Mouse (Mus musculus) limb, embryonic 11.5 days (tissue): ENCODE data around the gene Ireb2. TPM values are rescaled to one million over a fixed set of nuclear protein-coding genes. Genes with fewer than 3 reads are reported as not detected.
A peak's percentile ranks its signal among the peaks of the same experiment; 100 is the strongest.

Source experiments
- ATAC-seq: fragments of 200-750 bp; cut with Nextera tagmentation; 2 replicates; pipeline ENCODE4 v1.8.0; 2017; ENCODE audit warnings: low read depth; ENCODE audit not compliant: insufficient number of reproducible peaks, low FRiP score, low TSS enrichment
- DNase-seq: peaks from one replicate; pipeline ENCODE4 v3.0.0-alpha.2; 2015; ENCODE audit warnings: low spot score
- H3K27ac ChIP-seq: fragments of 300-500 bp; sonication (generic); replicated peaks from 2 replicates; pipeline ENCODE4 v1.5.1; 2014; ENCODE audit warnings: low read depth, mild to moderate bottlenecking, low read length
- H3K27me3 ChIP-seq: fragments of 300-500 bp; sonication (generic); 2 replicates; pipeline ENCODE4 v1.6.1; 2014; ENCODE audit warnings: mild to moderate bottlenecking, low read length, mixed read lengths; ENCODE audit not compliant: control insufficient read depth, insufficient read depth
- H3K36me3 ChIP-seq: fragments of 300-500 bp; sonication (generic); 2 replicates; pipeline ENCODE4 v1.6.1; 2014; ENCODE audit warnings: mild to moderate bottlenecking, low read length, moderate library complexity, mixed read lengths; ENCODE audit not compliant: control insufficient read depth, insufficient read depth
- H3K4me1 ChIP-seq: fragments of 300-500 bp; sonication (generic); 2 replicates; pipeline ENCODE4 v1.6.1; 2014; ENCODE audit warnings: low read length, mixed read lengths; ENCODE audit not compliant: control insufficient read depth, insufficient read depth
- H3K4me2 ChIP-seq: fragments of 300-500 bp; sonication (generic); 2 replicates; pipeline ENCODE4 v1.6.1; 2014; ENCODE audit warnings: low read depth, mild to moderate bottlenecking, moderate library complexity; ENCODE audit not compliant: severe bottlenecking
- H3K4me3 ChIP-seq: fragments of 300-500 bp; sonication (generic); 2 replicates; pipeline ENCODE4 v1.5.1; 2014; ENCODE audit warnings: low read depth, low read length
- H3K9ac ChIP-seq: fragments of 300-500 bp; sonication (generic); 2 replicates; pipeline ENCODE4 v1.6.1; 2014; ENCODE audit warnings: mild to moderate bottlenecking, low read length
- H3K9me3 ChIP-seq: fragments of 300-500 bp; sonication (generic); 2 replicates; pipeline ENCODE4 v1.6.1; 2016; ENCODE audit warnings: low read length; ENCODE audit not compliant: control insufficient read depth
- WGBS: fragments of 180-500 bp; shearing (Covaris S2); extraction: QIAGEN DNeasy Blood & Tissue Kit; methylation state at CpG from one replicate; pipeline ENCODE4 v1.1.7; 2014; 5-methylcytosine and 5-hydroxymethylcytosine counted together
- polyA plus RNA-seq: library from polyadenylated mRNA; unstranded; fragments of >200 nt; fragmentation: Nextera tagmentation; extraction: Ambion mirVana; gene quantifications from 2 replicates; pipeline ENCODE4 v1.2.1, GENCODE M21; 2014

Gene Ireb2
- polyA plus RNA-seq, 1 experiment from 2014 or later: 57.6 TPM

DNA sequence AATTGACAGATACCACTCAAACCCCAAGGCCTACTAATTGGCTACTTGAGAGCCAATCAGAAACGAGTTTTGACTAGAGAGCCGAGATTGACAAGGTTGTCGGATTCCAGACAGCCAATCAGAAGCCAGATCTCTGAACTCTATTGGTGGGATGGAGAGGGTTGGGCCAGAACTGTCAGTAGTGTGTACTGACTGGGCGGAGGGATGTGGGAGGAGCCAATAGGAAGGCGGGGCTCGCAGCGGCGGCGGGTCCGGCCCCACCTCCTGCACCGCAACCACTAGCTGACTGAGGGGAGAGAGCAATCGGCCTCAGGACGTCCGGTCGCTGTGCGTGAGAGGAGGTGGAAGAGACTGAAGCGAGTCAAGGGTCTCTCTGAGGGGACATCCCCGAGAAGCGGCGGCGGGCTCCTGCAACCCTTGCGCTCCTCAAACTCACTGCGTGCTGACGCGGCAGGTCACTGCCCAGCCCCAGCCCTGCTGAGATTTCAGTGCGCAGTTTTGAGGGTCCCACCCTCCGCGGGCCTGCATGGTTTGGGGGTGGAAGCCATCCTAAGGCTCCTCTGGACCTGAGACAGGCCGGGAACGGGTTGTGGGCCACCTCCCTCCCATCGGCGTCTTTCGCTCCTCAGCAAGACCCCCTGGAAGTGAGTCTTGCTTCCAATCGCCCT is 53.6 kb downstream of the Ireb2 start, which contains the start of gene Hykk:
Hykk (plus strand) TSS at position 274 of the 668 bp plus-strand sequence.
- under 1% methylated on average over 34 of the region's 34 CpGs for WGBS
- peak within 1 kb of the TSS; percentile 66 for H3K4me3 ChIP-seq
- H3K4me1 ChIP-seq: no peaks in the 10 kb centered on the region
- H3K9me3 ChIP-seq: no peaks in the 10 kb centered on the region
- H3K9ac ChIP-seq: peak within 1 kb of the TSS; percentile 75
- H3K4me2 ChIP-seq: peak within 1 kb of the TSS; percentile 84
- peak; percentile 90 for DNase-seq
- no peaks in the 10 kb centered on the region for H3K27me3 ChIP-seq
- H3K36me3 ChIP-seq: no peaks in the 10 kb centered on the region
- H3K27ac ChIP-seq: no peak within 1 kb of the TSS
- ATAC-seq: peak; percentile 100

DNA sequence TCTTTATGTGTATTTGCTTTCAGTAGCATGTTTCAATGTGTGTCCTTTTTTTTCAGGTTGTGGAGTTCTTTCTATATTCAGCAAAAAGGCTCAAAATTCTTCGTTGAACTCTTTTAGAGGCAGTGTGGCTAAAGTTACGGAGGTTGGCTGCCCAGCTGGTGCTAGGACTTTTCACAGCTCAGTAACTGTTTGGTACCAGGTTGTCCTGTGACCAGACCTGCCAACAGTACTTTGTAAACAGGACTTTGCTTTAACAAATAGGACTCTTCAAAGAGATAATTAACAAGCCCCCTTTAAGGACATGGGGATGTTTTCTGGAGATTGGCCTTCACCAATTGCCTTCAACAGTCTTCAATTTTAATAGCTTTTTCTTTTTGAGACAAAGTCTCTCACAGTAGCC is 54.6 kb downstream of the Ireb2 start:
- no peak for DNase-seq
- no peak for ATAC-seq
- H3K4me2 ChIP-seq: no peak overlapping the region; the same call in 1 of the 2 replicates
- H3K4me1 ChIP-seq: no peaks in the 10 kb centered on the region
- no peaks in the 10 kb centered on the region; the same call in 1 of the 2 replicates for H3K9me3 ChIP-seq
- WGBS: 70% methylated on average over 2 of the region's 2 CpGs
- no peak overlapping the region for H3K27ac ChIP-seq
- H3K27me3 ChIP-seq: no peaks in the 10 kb centered on the region
- H3K36me3 ChIP-seq: no peaks in the 10 kb centered on the region
- H3K9ac ChIP-seq: no peak overlapping the region
- H3K4me3 ChIP-seq: no peak overlapping the region

DNA sequence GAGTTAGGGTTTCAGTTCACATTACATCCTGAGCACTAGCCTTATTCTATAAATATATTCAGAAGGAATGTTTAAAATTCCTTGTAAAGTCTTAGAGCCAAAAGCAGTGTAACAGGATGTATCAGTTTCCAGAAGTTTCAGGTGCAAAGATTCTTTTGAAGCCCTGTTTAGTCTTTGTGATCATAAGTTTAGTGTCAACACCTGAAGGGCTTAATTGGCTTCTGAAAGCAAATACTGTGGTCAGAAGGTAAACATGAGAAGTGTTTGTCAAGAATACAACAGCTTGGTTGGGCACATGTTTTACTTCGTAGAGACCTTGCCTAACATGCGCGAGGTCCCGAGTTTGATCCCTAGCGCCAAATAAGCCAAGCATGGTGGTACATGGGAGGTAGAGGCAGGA is 55.2 kb downstream of the Ireb2 start:
- ATAC-seq: no peak
- no peak overlapping the region for H3K27ac ChIP-seq
- DNase-seq: no peak
- H3K4me1 ChIP-seq: no peaks in the 10 kb centered on the region
- WGBS: 93% methylated on average over 5 of the region's 5 CpGs
- H3K36me3 ChIP-seq: no peaks in the 10 kb centered on the region
- no peak overlapping the region for H3K4me3 ChIP-seq
- H3K9ac ChIP-seq: no peak overlapping the region
- H3K9me3 ChIP-seq: no peaks in the 10 kb centered on the region; the same call in 1 of the 2 replicates
- no peak overlapping the region for H3K4me2 ChIP-seq
- no peaks in the 10 kb centered on the region for H3K27me3 ChIP-seq

DNA sequence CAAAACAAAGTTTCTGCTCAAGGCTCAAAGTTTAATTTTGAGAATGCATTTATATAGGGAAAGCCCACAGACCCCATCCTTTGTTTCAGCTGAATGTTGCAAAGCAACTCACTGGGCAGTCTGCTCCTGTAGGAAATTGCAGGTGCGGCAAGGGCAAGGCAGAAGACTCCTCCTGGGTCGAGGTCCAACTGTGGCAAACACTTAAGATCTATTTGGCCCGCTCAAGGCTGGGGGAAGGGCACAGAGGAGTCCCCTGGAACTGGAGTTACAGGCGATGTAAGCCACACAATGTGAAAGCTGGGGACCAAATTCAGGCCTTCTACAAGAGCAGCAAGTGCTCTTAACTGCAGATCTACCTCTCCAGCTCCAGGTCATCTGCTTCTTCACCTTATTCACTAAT is 56.4 kb downstream of the Ireb2 start:
- ATAC-seq: no peak
- H3K36me3 ChIP-seq: no peaks in the 10 kb centered on the region
- WGBS: 59% methylated on average over 4 of the region's 4 CpGs
- no peaks in the 10 kb centered on the region; the same call in 1 of the 2 replicates for H3K9me3 ChIP-seq
- H3K27me3 ChIP-seq: no peaks in the 10 kb centered on the region
- no peak for DNase-seq
- H3K27ac ChIP-seq: no peak overlapping the region
- H3K4me1 ChIP-seq: no peaks in the 10 kb centered on the region
- H3K4me3 ChIP-seq: no peak overlapping the region
- no peak overlapping the region for H3K9ac ChIP-seq
- no peak overlapping the region for H3K4me2 ChIP-seq

DNA sequence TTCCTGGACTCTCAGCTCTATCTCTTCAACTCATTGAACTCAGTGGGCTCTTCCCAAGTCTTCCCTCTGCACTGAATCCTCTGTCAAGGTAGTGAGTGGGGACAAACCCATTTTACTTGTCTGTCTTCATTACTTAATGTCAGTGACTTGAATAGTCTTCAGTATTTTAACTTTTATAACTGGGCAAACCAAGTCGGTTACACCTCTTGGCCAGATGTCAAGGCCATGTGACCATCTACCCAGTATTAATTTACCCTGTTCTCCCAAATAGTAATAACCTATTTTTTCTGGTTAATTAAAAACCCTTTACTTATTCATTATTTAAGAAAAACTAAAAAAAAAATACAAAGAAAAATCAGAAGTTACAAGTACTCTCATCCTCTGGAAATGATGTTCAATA is 67.2 kb downstream of the Ireb2 start:
- no peak overlapping the region for H3K27ac ChIP-seq
- H3K27me3 ChIP-seq: no peaks in the 10 kb centered on the region
- H3K4me1 ChIP-seq: no peaks in the 10 kb centered on the region
- 80% methylated on average over 1 of the region's 1 CpGs for WGBS
- H3K9me3 ChIP-seq: no peaks in the 10 kb centered on the region
- no peak overlapping the region for H3K4me3 ChIP-seq
- ATAC-seq (no peak), DNase-seq (no peak)
- no peak overlapping the region for H3K4me2 ChIP-seq
- H3K9ac ChIP-seq: no peak overlapping the region
- no peaks in the 10 kb centered on the region for H3K36me3 ChIP-seq

DNA sequence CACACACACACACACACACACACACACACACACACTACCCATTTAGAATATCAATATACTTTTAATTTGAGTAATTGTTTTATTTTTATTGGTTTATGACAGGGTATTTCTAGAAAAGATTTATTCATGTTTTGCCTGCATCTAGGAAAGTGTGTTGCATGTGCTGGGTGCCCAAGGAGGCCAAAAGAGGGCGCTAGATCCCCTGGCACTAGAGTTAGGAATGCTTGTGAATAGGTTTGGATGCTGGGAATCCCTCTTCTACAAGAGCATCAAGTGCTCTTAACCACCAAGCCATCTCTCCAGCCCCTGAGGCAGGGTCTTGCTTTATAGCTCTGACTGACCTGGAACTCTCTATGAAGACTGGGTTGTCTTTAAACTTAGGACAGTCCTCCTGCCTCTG is 68.2 kb downstream of the Ireb2 start:
- no peaks in the 10 kb centered on the region for H3K27me3 ChIP-seq
- whole genome bisulfite sequencing: 3% methylated on average over 1 of the region's 1 CpGs
- H3K27ac ChIP-seq: no peak overlapping the region
- H3K9me3 ChIP-seq: no peaks in the 10 kb centered on the region
- no peak for ATAC-seq
- DNase-seq: peak; percentile 19
- H3K9ac ChIP-seq: no peak overlapping the region
- no peaks in the 10 kb centered on the region for H3K36me3 ChIP-seq
- H3K4me1 ChIP-seq: no peaks in the 10 kb centered on the region
- no peak overlapping the region for H3K4me2 ChIP-seq
- no peak overlapping the region for H3K4me3 ChIP-seq

DNA sequence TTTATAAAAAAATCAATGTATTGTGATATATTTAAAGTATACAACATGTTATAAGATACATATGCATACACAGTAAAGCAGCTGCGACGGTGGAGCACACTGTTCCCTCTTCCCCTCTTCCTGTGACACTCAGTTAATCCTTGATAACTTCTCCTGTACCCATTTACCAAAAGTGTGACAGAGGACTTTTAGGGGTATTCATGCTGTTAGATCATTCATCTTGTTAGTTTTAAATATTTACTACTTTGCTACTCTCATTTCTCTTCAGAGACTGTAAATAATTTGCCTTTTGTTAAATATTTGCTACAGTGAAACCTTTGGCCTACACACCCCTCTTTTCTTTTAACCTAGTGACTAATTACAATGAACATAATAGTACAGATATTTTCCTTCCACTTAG is 68.8 kb downstream of the Ireb2 start:
- no peak for DNase-seq
- no peak for ATAC-seq
- Histone ChIP-seq H3K27me3 (no peaks in the 10 kb centered on the region), H3K4me1 (no peaks in the 10 kb centered on the region), H3K27ac (no peak overlapping the region), H3K9me3 (no peaks in the 10 kb centered on the region), H3K36me3 (no peaks in the 10 kb centered on the region), H3K4me2 (no peak overlapping the region), H3K4me3 (no peak overlapping the region), H3K9ac (no peak overlapping the region)
- 69% methylated on average over 2 of the region's 2 CpGs for WGBS

DNA sequence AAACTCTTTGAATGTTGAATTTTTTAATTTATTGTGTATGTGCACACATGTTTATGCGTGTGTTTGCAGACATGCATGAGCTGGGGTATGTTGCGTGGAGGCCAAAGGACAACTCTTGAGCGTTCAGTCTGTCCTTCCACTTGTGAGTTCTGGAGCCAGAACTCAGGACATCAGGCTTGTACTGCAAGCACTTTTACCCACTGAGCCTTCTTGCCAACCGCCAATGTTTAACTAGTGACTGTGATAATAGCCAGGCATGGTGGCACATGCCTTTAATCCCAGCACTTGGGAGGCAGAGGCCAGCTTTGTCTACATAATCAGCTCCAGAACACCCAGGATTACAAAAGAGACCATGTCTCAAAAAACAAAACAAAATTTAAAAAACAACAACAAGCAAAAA is 78.5 kb downstream of the Ireb2 start:
- no peak overlapping the region for H3K27ac ChIP-seq
- no peaks in the 10 kb centered on the region for H3K36me3 ChIP-seq
- ATAC-seq (no peak), DNase-seq (no peak)
- no peak overlapping the region for H3K9ac ChIP-seq
- no peaks in the 10 kb centered on the region for H3K4me1 ChIP-seq
- 80% methylated on average over 4 of the region's 4 CpGs for WGBS
- no peak overlapping the region for H3K4me3 ChIP-seq
- no peak overlapping the region for H3K4me2 ChIP-seq
- no peaks in the 10 kb centered on the region for H3K27me3 ChIP-seq
- H3K9me3 ChIP-seq: no peaks in the 10 kb centered on the region

DNA sequence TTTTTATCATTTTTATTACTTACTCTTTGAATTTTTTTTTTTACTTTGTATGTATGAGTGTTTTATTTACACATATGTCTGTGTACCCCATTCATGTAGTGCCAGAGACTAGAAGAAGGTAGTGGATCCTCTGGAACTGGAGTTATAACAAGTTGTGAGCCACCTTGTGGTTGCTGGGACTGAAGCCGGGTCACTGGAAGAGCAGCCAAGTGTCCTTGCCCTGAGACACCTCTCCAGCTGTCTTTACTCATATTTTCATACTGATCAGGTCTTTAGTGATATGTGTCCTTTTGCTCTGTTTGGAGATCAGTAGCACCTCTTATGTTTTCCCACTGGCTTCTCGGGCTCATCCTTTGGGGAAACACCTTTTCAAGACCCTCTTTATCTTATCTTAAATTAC is 80.9 kb downstream of the Ireb2 start:
- 69% methylated on average over 2 of the region's 2 CpGs for WGBS
- ATAC-seq: no peak
- no peak overlapping the region for H3K9ac ChIP-seq
- DNase-seq: no peak
- H3K27me3 ChIP-seq: no peaks in the 10 kb centered on the region
- H3K36me3 ChIP-seq: no peaks in the 10 kb centered on the region
- H3K4me3 ChIP-seq: no peak overlapping the region
- H3K4me1 ChIP-seq: no peaks in the 10 kb centered on the region
- no peaks in the 10 kb centered on the region for H3K9me3 ChIP-seq
- no peak overlapping the region for H3K27ac ChIP-seq
- H3K4me2 ChIP-seq: no peak overlapping the region
